Mouse (Mus musculus) midbrain, postnatal 0 days (tissue): Measurements from ENCODE around the gene A930004D18Rik. TPM values are rescaled to one million over a fixed set of nuclear protein-coding genes. Genes with fewer than 3 reads are reported as not detected.
A peak's percentile ranks its signal among the peaks of the same experiment; 100 is the strongest.

Experiments used
- ATAC-seq: fragments of 200-750 bp; cut with Nextera tagmentation; 2 replicates; pipeline ENCODE4 v1.8.0; 2017; ENCODE audit warnings: moderate number of reproducible peaks, mild to moderate bottlenecking, moderate TSS enrichment, moderate library complexity; ENCODE audit not compliant: low FRiP score
- DNase-seq: peaks from one replicate; pipeline ENCODE4 v3.0.0-alpha.2; 2015; ENCODE audit warnings: low spot score
- H3K27ac ChIP-seq: fragments of 300-500 bp; sonication (generic); 2 replicates; pipeline ENCODE4 v1.5.1; 2014; ENCODE audit warnings: low read depth, mild to moderate bottlenecking, low read length, mixed read lengths
- H3K27me3 ChIP-seq: fragments of 300-500 bp; sonication (generic); 2 replicates; pipeline ENCODE4 v1.6.1; 2014; ENCODE audit warnings: low read length, control low read depth, mixed read lengths; ENCODE audit not compliant: insufficient read depth
- H3K36me3 ChIP-seq: fragments of 300-500 bp; sonication (generic); 2 replicates; pipeline ENCODE4 v1.6.1; 2014; ENCODE audit warnings: low read length, control low read depth, mixed read lengths; ENCODE audit not compliant: insufficient read depth
- H3K4me1 ChIP-seq: fragments of 300-500 bp; sonication (generic); 2 replicates; pipeline ENCODE4 v1.6.1; 2014; ENCODE audit warnings: mild to moderate bottlenecking, control low read depth, antibody characterized with exemption, low read length, mixed read lengths; ENCODE audit not compliant: insufficient read depth
- H3K4me2 ChIP-seq: fragments of 300-500 bp; sonication (generic); 2 replicates; pipeline ENCODE4 v1.6.1; 2014; ENCODE audit warnings: low read depth, mild to moderate bottlenecking, low read length, mixed read lengths; ENCODE audit not compliant: poor library complexity, severe bottlenecking
- H3K4me3 ChIP-seq: fragments of 300-500 bp; sonication (generic); 2 replicates; pipeline ENCODE4 v1.5.1; 2014; ENCODE audit warnings: low read depth, mild to moderate bottlenecking, low read length, moderate library complexity
- H3K9ac ChIP-seq: fragments of 300-500 bp; sonication (generic); replicated peaks from 2 replicates; pipeline ENCODE4 v1.6.1; 2014; ENCODE audit warnings: mild to moderate bottlenecking, low read length, moderate library complexity, mixed read lengths; ENCODE audit not compliant: poor library complexity, severe bottlenecking
- H3K9me3 ChIP-seq: fragments of 300-500 bp; sonication (generic); 2 replicates; pipeline ENCODE4 v1.6.1; 2016; ENCODE audit warnings: low read length, control low read depth
- CTCF ChIP-seq: IDR thresholded peaks from 2 replicates; pipeline ENCODE4 v1.5.1; 2016; ENCODE audit warnings: antibody characterized with exemption, mild to moderate bottlenecking
- WGBS: fragments of 180-500 bp; shearing (Covaris S2); extraction: QIAGEN DNeasy Blood & Tissue Kit; methylation state at CpG from one replicate; pipeline ENCODE4 v1.1.7; 2014; 5-methylcytosine and 5-hydroxymethylcytosine counted together
- polyA plus RNA-seq: library from polyadenylated mRNA; unstranded; fragments of >200 nt; fragmentation: Nextera tagmentation; extraction: Ambion mirVana; gene quantifications from 2 replicates; pipeline ENCODE4 v1.2.1, GENCODE M21; 2015
- total RNA-seq: library from RNA; depleted of rRNA; stranded (reverse); fragments of >200 nt; gene quantifications from 2 replicates; pipeline ENCODE4 v1.2.3, GENCODE M21; 2014

A930004D18Rik gene
- total and polyA plus RNA-seq, 2 experiments from 2014 or later, result 3.6 to 10.3 TPM

GRCm38 (mm10) chr2:18033166-18034108 lies 4.1 kb downstream of the A930004D18Rik start:
- Histone ChIP-seq H3K9me3 (no peaks in the 10 kb centered on the region), H3K9ac (no peak overlapping the region), H3K4me3 (no peak overlapping the region), H3K4me2 (no peak overlapping the region), H3K36me3 (no peaks in the 10 kb centered on the region), H3K27ac (no peak overlapping the region), H3K4me1 (peaks cover 10% of the 10 kb centered on the region; the same call in 1 of the 2 replicates), H3K27me3 (no peaks in the 10 kb centered on the region)
- no peak for TF ChIP-seq CTCF
- ATAC-seq (no peak), DNase-seq (no peak)
- WGBS, result 52% methylated on average over 10 of the region's 10 CpGs

GRCm38 (mm10) chr2:18032538-18032895 lies 5.0 kb downstream of the A930004D18Rik start:
- no peaks in the 10 kb centered on the region for H3K27me3 ChIP-seq
- WGBS, result 60% methylated on average over 5 of the region's 5 CpGs
- H3K4me2 ChIP-seq, result no peak overlapping the region
- no peak overlapping the region for H3K4me3 ChIP-seq
- H3K36me3 ChIP-seq, result no peaks in the 10 kb centered on the region
- H3K4me1 ChIP-seq, result peaks cover 10% of the 10 kb centered on the region; the same call in 1 of the 2 replicates
- DNase-seq (no peak), ATAC-seq (no peak)
- no peaks in the 10 kb centered on the region for H3K9me3 ChIP-seq
- TF ChIP-seq CTCF, result no peak
- no peak overlapping the region for H3K9ac ChIP-seq
- no peak overlapping the region for H3K27ac ChIP-seq

DNA sequence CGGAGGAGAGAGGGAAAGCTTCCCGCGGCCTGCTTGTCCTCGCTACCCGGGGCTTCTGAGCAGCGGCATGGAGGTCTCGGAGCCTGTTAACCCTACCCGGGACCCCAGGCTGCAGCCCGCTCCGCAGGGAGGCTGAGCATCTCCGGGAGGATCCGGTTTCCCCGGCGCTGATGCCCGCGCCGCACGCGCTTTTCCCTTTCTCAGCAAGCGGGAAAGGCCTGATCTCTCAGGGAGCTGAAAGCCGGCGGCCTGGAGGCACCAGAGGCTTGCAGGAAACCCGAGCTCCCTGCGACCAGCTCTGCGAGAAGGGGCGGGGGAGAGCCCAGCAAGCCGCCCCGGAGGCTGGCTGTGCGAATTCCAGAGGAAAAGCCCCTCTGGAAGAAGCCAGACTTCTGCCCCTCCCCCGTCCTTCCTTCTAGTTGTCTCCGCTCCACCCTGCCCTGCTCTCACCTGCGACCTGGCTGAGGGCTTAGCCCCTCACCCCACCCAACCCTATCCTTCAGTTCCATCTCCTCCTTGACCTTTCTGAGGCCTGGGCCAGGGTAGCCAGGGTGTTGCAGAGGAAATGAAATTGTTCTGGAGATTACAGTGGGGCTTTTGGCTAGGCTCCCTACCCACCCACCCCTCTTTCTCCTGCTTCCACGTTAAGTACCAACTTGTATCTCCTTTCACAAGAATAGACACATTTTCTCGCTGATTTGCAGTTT lies 5.6 kb downstream of the A930004D18Rik start:
- Histone ChIP-seq H3K27me3 (no peaks in the 10 kb centered on the region), H3K9ac (peak overlapping the region; percentile 55), H3K27ac (no peak overlapping the region), H3K36me3 (no peaks in the 10 kb centered on the region), H3K4me3 (peak overlapping the region; percentile 36), H3K4me2 (peak overlapping the region; percentile 80), H3K9me3 (no peaks in the 10 kb centered on the region), H3K4me1 (peaks cover 13% of the 10 kb centered on the region; the same call in 1 of the 2 replicates)
- ATAC-seq (no peak), DNase-seq (peak; percentile 68)
- WGBS, result 14% methylated on average over 29 of the region's 34 CpGs
- no peak for TF ChIP-seq CTCF

DNA sequence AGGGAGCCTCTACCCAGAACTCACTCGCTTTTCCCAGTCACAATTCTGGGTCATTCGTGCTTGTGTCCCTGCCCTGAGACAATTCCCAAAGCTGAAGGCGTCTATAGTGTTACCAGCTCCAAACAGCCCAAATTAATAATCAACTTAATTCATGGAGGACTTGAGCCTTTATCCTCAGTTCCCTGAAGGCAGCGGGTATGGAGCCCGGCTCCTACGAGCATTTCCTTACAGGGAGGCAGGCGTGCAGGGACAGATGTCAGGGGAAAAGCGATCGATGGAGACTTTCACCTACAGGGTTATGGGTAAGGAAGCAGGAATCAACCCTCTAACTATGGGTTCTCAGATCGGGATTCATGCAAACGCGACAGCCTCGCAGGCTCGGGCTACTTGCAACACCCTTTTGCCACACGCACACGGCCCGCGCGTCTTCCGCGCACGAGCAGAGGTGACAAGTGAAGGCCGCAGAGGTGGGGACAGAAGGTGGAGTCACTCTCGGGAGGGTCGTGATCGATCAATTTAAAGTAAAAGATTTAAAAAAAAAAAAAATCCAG lies 6.2 kb downstream of the A930004D18Rik start:
- no peak for ATAC-seq
- peak overlapping the region; percentile 36 for H3K4me3 ChIP-seq
- peaks cover 19% of the 10 kb centered on the region; the same call in 1 of the 2 replicates for H3K4me1 ChIP-seq
- H3K9ac ChIP-seq, result peak overlapping the region; percentile 55
- H3K9me3 ChIP-seq, result no peaks in the 10 kb centered on the region
- H3K27ac ChIP-seq, result no peak overlapping the region
- H3K4me2 ChIP-seq, result peak overlapping the region; percentile 80
- no peak for TF ChIP-seq CTCF
- DNase-seq, result no peak
- H3K36me3 ChIP-seq, result no peaks in the 10 kb centered on the region
- WGBS, result 21% methylated on average over 26 of the region's 26 CpGs
- H3K27me3 ChIP-seq, result peaks cover 4% of the 10 kb centered on the region; the same call in 1 of the 2 replicates

GRCm38 (mm10) chr2:18030581-18030980 lies 7.0 kb downstream of the A930004D18Rik start:
- TF ChIP-seq CTCF, result no peak
- H3K27me3 ChIP-seq, result peaks cover 4% of the 10 kb centered on the region; the same call in 1 of the 2 replicates
- H3K9ac ChIP-seq, result no peak overlapping the region
- no peaks in the 10 kb centered on the region for H3K9me3 ChIP-seq
- 68% methylated on average over 8 of the region's 8 CpGs for WGBS
- no peak overlapping the region for H3K27ac ChIP-seq
- no peaks in the 10 kb centered on the region for H3K36me3 ChIP-seq
- H3K4me1 ChIP-seq, result peaks cover 20% of the 10 kb centered on the region; the same call in 1 of the 2 replicates
- ATAC-seq, result no peak
- no peak overlapping the region for H3K4me3 ChIP-seq
- no peak for DNase-seq
- no peak overlapping the region for H3K4me2 ChIP-seq
